Mouse (Mus musculus) limb, embryonic 13.5 days (tissue): ENCODE measurements around the gene Myh7. TPM values are rescaled to one million over a fixed set of nuclear protein-coding genes. Genes with fewer than 3 reads are reported as not detected.
A peak's percentile ranks its signal among the peaks of the same experiment; 100 is the strongest.

Experiments
- microRNA counts: library from miRNA; unstranded; fragments of <30 nt; microRNA quantifications from one replicate; lab custom pipeline; 2016
- microRNA-seq: library from miRNA; unstranded; fragments of <30 nt; microRNA quantifications from one replicate; pipeline ENCODE4, GENCODE M21; 2016
- polyA plus RNA-seq: library from polyadenylated mRNA; unstranded; fragments of >200 nt; fragmentation: Nextera tagmentation; extraction: Ambion mirVana; gene quantifications from 2 replicates; pipeline ENCODE4 v1.2.1, GENCODE M21; 2015

The Myh7 gene
- polyA plus RNA-seq, 1 experiment from 2014 or later, result 24.9 TPM

MicroRNAs encoded within 50 kb of the gene (microRNA counts, 519-probe panel; counts per million panel counts)
- microRNA mmu-miR-208a (lab: Ali Mortazavi, UCI) (2,703 counts per million, percentile 42 among the panel's probes with 10 or more counts), microRNA mmu-miR-208b (lab: Ali Mortazavi, UCI) (1,687 counts per million, percentile 18 among the panel's probes with 10 or more counts)

Small RNAs within 50 kb of the gene (microRNA-seq; reads per million reads assigned to microRNA genes)
- gene Mir208a (9.1 reads per million, percentile 26 among the genes with 10 or more reads in this experiment), gene Mir208b (106 reads per million, percentile 53 among the genes with 10 or more reads in this experiment)

Other genes with a start within 250 kb of the Myh7 start
- gene Slc7a8, start 212.7 kb downstream of the Myh7 start, polyA plus RNA-seq, result 1.7 and 2.3 TPM in 2 replicates
- gene Rnf212b, start 180.5 kb downstream of the Myh7 start, polyA plus RNA-seq, result not detected in 2 replicates
- gene Homez, start 123.7 kb downstream of the Myh7 start, polyA plus RNA-seq, result 8.9 and 12.7 TPM in 2 replicates
- 0.60 and 1.6 TPM in 2 replicates for gene Ppp1r3e, start 117.1 kb downstream of the Myh7 start, polyA plus RNA-seq
- 4.0 and 4.4 TPM in 2 replicates for gene Bcl2l2, start 111.2 kb downstream of the Myh7 start, polyA plus RNA-seq
- 0.13 and 0.42 TPM in 2 replicates for gene Gm20521, start 111.2 kb downstream of the Myh7 start, polyA plus RNA-seq
- 139 TPM in 2 replicates for gene Pabpn1, start 102.1 kb downstream of the Myh7 start, polyA plus RNA-seq
- 79.1 and 86.2 TPM in 2 replicates for gene Slc22a17, start 81.5 kb downstream of the Myh7 start, polyA plus RNA-seq
- 46.7 and 50.4 TPM in 2 replicates for gene Efs, start 68.5 kb downstream of the Myh7 start, polyA plus RNA-seq
- gene Il25, start 61.9 kb downstream of the Myh7 start, polyA plus RNA-seq, result 0.24 and 0.27 TPM in 2 replicates
- 16.1 and 17.6 TPM in 2 replicates for gene Cmtm5, start 58.4 kb downstream of the Myh7 start, polyA plus RNA-seq
- 1.9 and 2.2 TPM in 2 replicates for gene Myh6, start 27.7 kb downstream of the Myh7 start, polyA plus RNA-seq
- not detected in 2 replicates for gene Gm17428, start 17.7 kb downstream of the Myh7 start, polyA plus RNA-seq
- 86.3 and 88.1 TPM in 2 replicates for gene Ngdn, start 20.8 kb upstream of the Myh7 start, polyA plus RNA-seq
- 5.6 and 6.2 TPM in 2 replicates for gene Zfhx2, start 97.7 kb upstream of the Myh7 start, polyA plus RNA-seq
- gene Thtpa, start 100.2 kb upstream of the Myh7 start, polyA plus RNA-seq, result 22.9 and 24.5 TPM in 2 replicates
- 13.1 and 13.7 TPM in 2 replicates for gene Ap1g2, start 112.0 kb upstream of the Myh7 start, polyA plus RNA-seq
- gene Jph4, start 122.3 kb upstream of the Myh7 start, polyA plus RNA-seq, result 1.9 and 2.2 TPM in 2 replicates
- 0.67 and 1.3 TPM in 2 replicates for gene Dhrs2, start 227.4 kb upstream of the Myh7 start, polyA plus RNA-seq